Mouse (Mus musculus) erythroblast, embryonic 14.5 days (primary cell): Measurements from ENCODE around the gene Try10.
"Not testable (repeated sequence)": the region's sequence is repeated elsewhere in the genome, so short reads cannot be mapped to it uniquely, and the experiment has no call there.

Source experiments
- GATA1 ChIP-seq: IDR thresholded peaks from 2 replicates; pipeline ENCODE4 v1.6.1; 2012; ENCODE audit warnings: low read length, inconsistent platforms, mixed read lengths
- TAL1 ChIP-seq: IDR thresholded peaks from 3 replicates; pipeline ENCODE4 v1.6.1; 2012; ENCODE audit warnings: low read length, inconsistent platforms, mixed read lengths

DNA sequence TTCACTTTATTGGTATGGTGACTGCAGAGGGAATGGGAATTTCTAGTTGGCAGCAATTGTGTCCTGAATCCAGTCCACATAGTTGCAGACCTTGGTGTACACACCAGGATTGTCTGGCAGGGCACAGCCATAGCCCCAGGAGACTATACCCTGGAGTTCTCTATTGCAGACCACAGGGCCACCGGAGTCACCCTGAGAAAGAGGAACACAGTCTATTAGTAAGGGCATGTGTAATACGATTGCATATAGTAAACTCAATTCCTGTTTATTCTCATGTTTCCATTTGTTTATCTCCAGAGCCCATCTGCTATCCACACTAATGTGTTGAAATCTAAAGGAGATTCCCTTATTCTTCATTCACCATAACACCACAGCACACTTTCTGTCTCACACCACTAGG is 19.9 kb downstream of the Try10 start:
- not testable (repeated sequence) for TF ChIP-seq GATA1, TAL1
